Mouse (Mus musculus) heart, postnatal 0 days (tissue): ENCODE results near the gene Myo19. TPM values are rescaled to one million over a fixed set of nuclear protein-coding genes. Genes with fewer than 3 reads are reported as not detected.
A peak's percentile ranks its signal among the peaks of the same experiment; 100 is the strongest.

Source experiments
- ATAC-seq: fragments of 200-750 bp; cut with Nextera tagmentation; 2 replicates; pipeline ENCODE4 v1.8.0; 2017; ENCODE audit warnings: low read depth, moderate number of reproducible peaks, moderate library complexity; ENCODE audit not compliant: insufficient read depth
- DNase-seq: peaks from one replicate; pipeline ENCODE4 v3.0.0-alpha.2; 2016; ENCODE audit warnings: low spot score
- H3K27ac ChIP-seq: fragments of 300-500 bp; sonication (generic); 2 replicates; pipeline ENCODE4 v1.5.1; 2014; ENCODE audit warnings: low read depth, mild to moderate bottlenecking
- H3K27me3 ChIP-seq: fragments of 300-500 bp; sonication (generic); 2 replicates; pipeline ENCODE4 v1.6.1; 2014; ENCODE audit warnings: low read length, mixed read lengths; ENCODE audit not compliant: control insufficient read depth, insufficient read depth
- H3K36me3 ChIP-seq: fragments of 300-500 bp; sonication (generic); replicated peaks from 2 replicates; pipeline ENCODE4 v1.6.1; 2014; ENCODE audit warnings: low read length, mixed read lengths; ENCODE audit not compliant: control insufficient read depth, insufficient read depth
- H3K4me1 ChIP-seq: fragments of 300-500 bp; sonication (generic); 2 replicates; pipeline ENCODE4 v1.6.1; 2014; ENCODE audit warnings: antibody characterized with exemption; ENCODE audit not compliant: control insufficient read depth, insufficient read depth
- H3K4me2 ChIP-seq: fragments of 300-500 bp; sonication (generic); 2 replicates; pipeline ENCODE4 v1.6.1; 2014; ENCODE audit warnings: low read depth, mild to moderate bottlenecking, low read length, moderate library complexity
- H3K4me3 ChIP-seq: fragments of 300-500 bp; sonication (generic); 2 replicates; pipeline ENCODE4 v1.5.1; 2014; ENCODE audit warnings: low read depth, low read length
- H3K9ac ChIP-seq: fragments of 300-500 bp; sonication (generic); replicated peaks from 2 replicates; pipeline ENCODE4 v1.6.1; 2014; ENCODE audit warnings: low read depth, low read length, mixed read lengths
- H3K9me3 ChIP-seq: fragments of 300-500 bp; sonication (generic); replicated peaks from 2 replicates; pipeline ENCODE4 v1.6.1; 2016; ENCODE audit warnings: low read length; ENCODE audit not compliant: control insufficient read depth
- CTCF ChIP-seq: IDR thresholded peaks from 2 replicates; pipeline ENCODE4 v1.5.1; 2016; ENCODE audit warnings: antibody characterized with exemption, control low read depth, low read depth
- EP300 ChIP-seq: IDR thresholded peaks from 2 replicates; pipeline ENCODE4 v1.6.1; 2016; ENCODE audit warnings: antibody characterized with exemption, low read depth
- WGBS: fragments of 180-500 bp; shearing (Covaris S2); extraction: QIAGEN DNeasy Blood & Tissue Kit; methylation state at CpG from one replicate; pipeline ENCODE4 v1.1.7; 2014; 5-methylcytosine and 5-hydroxymethylcytosine counted together
- microRNA-seq: library from miRNA; unstranded; fragments of <30 nt; microRNA quantifications from one replicate; pipeline ENCODE4, GENCODE M21; 2016
- polyA plus RNA-seq: library from polyadenylated mRNA; unstranded; fragments of >200 nt; fragmentation: Nextera tagmentation; extraction: Ambion mirVana; gene quantifications from 2 replicates; pipeline ENCODE4 v1.2.1, GENCODE M21; 2015
- total RNA-seq: library from RNA; depleted of rRNA; stranded (reverse); fragments of >200 nt; gene quantifications from 2 replicates; pipeline ENCODE4 v1.2.3, GENCODE M21; 2014; ENCODE audit warnings: low replicate concordance; rRNA removed

Myo19 gene
- total and polyA plus RNA-seq, 2 experiments from 2014 or later = 3.0 to 12.6 TPM

GRCm38 (mm10) chr11:84959181-84959580, 79.2 kb downstream of the Myo19 start:
- TF ChIP-seq EP300 = no peak
- Histone ChIP-seq H3K4me3 (no peak overlapping the region), H3K9me3 (no peaks in the 10 kb centered on the region), H3K27ac (peak overlapping the region; percentile 62; the same call in 1 of the 2 replicates), H3K4me1 (peaks cover 8% of the 10 kb centered on the region), H3K4me2 (peak overlapping the region; percentile 28; the same call in 1 of the 2 replicates), H3K9ac (no peak overlapping the region), H3K36me3 (no peaks in the 10 kb centered on the region), H3K27me3 (peaks cover 43% of the 10 kb centered on the region)
- ATAC-seq (no peak), DNase-seq (no peak)
- WGBS = 32% methylated on average over 5 of the region's 5 CpGs

GRCm38 (mm10) chr11:84959701-84960181, 79.8 kb downstream of the Myo19 start:
- Histone ChIP-seq H3K4me1 (peaks cover 8% of the 10 kb centered on the region), H3K4me2 (peak overlapping the region; percentile 28), H3K4me3 (no peak overlapping the region), H3K27ac (peak overlapping the region; percentile 62), H3K9me3 (no peaks in the 10 kb centered on the region), H3K27me3 (peaks cover 43% of the 10 kb centered on the region), H3K9ac (no peak overlapping the region), H3K36me3 (no peaks in the 10 kb centered on the region)
- 2% methylated on average over 9 of the region's 9 CpGs for WGBS
- DNase-seq (no peak), ATAC-seq (peak; percentile 62)
- TF ChIP-seq CTCF (no peak), EP300 (0 out of 2 replicates have a peak, but pooled peaks have one; percentile 18)

DNA sequence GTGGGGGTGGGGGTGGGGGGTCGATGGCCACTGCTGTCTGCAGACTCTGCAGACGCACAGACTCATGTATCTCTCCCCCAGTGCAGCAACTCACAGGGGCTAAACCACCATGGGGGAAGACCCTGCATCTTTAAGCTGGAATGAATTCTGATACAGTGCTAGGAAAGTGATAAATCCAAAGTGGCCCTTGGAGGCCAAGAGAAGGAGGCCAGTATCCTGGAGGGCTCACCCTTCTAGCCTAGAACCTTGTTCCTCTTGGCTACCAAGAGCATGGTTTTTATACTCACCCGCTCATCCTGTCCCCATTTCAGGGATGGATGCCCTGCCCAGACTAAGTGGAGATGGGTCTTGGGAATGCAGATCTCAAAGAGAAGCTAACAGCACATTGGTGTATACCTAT, 80.3 kb downstream of the Myo19 start:
- Histone ChIP-seq H3K9me3 (no peaks in the 10 kb centered on the region), H3K36me3 (no peaks in the 10 kb centered on the region), H3K4me1 (peaks cover 8% of the 10 kb centered on the region), H3K4me2 (peak overlapping the region; percentile 28; the same call in 1 of the 2 replicates), H3K4me3 (no peak overlapping the region), H3K27me3 (peaks cover 40% of the 10 kb centered on the region), H3K27ac (peak overlapping the region; percentile 62), H3K9ac (no peak overlapping the region)
- 41% methylated on average over 3 of the region's 3 CpGs for WGBS
- ATAC-seq (0 out of 2 replicates have a peak, but pooled peaks have one; percentile 4), DNase-seq (no peak)
- no peak for TF ChIP-seq CTCF
- no peak for TF ChIP-seq EP300

GRCm38 (mm10) chr11:84960780-84961179, 80.8 kb downstream of the Myo19 start:
- no peak for ATAC-seq
- H3K4me3 ChIP-seq = no peak overlapping the region
- H3K4me1 ChIP-seq = peaks cover 8% of the 10 kb centered on the region
- H3K4me2 ChIP-seq = no peak overlapping the region
- TF ChIP-seq EP300 = no peak
- no peak for TF ChIP-seq CTCF
- no peaks in the 10 kb centered on the region for H3K9me3 ChIP-seq
- DNase-seq = no peak
- H3K9ac ChIP-seq = no peak overlapping the region
- H3K36me3 ChIP-seq = no peaks in the 10 kb centered on the region
- no peak overlapping the region for H3K27ac ChIP-seq
- WGBS = 48% methylated on average over 6 of the region's 6 CpGs
- H3K27me3 ChIP-seq = peaks cover 40% of the 10 kb centered on the region

Small RNA genes within 50 kb of the gene (microRNA-seq; reads per million reads assigned to microRNA genes)
- not detected for gene Gm23564

Other genes starting within 250 kb of the Myo19 start
- 13.9 and 33.7 TPM in 2 replicates for gene Mrm1, start 60.6 kb upstream of the Myo19 start, total RNA-seq
- 21.5 and 21.9 TPM in 2 replicates for gene Mrm1, start 60.6 kb upstream of the Myo19 start, polyA plus RNA-seq
- 148 and 166 TPM in 2 replicates for gene Dhrs11, start 51.2 kb upstream of the Myo19 start, total RNA-seq
- gene Dhrs11, start 51.2 kb upstream of the Myo19 start, polyA plus RNA-seq = 110 TPM in 2 replicates
- gene Ggnbp2, start 9.3 kb upstream of the Myo19 start, total RNA-seq = 31.2 and 35.0 TPM in 2 replicates
- 37.2 and 39.4 TPM in 2 replicates for gene Ggnbp2, start 9.3 kb upstream of the Myo19 start, polyA plus RNA-seq
- gene Pigw, start 137 bp downstream of the Myo19 start, total RNA-seq = 0.77 and 2.5 TPM in 2 replicates
- 1.6 and 2.1 TPM in 2 replicates for gene Pigw, start 137 bp downstream of the Myo19 start, polyA plus RNA-seq
- 21.1 and 31.0 TPM in 2 replicates for gene Znhit3, start 36.2 kb downstream of the Myo19 start, total RNA-seq
- 27.5 and 29.6 TPM in 2 replicates for gene Znhit3, start 36.2 kb downstream of the Myo19 start, polyA plus RNA-seq
- gene Car4, start 77.6 kb downstream of the Myo19 start, total RNA-seq = 7.4 TPM in 1 of 2 replicates, not detected in the other
- gene Car4, start 77.6 kb downstream of the Myo19 start, polyA plus RNA-seq = 30.8 and 33.7 TPM in 2 replicates